Mouse (Mus musculus) heart, postnatal 25 days (tissue): ENCODE results near the gene Rnft2. TPM values are rescaled to one million over a fixed set of nuclear protein-coding genes. Genes with fewer than 3 reads are reported as not detected.

Source experiments
- DNase-seq: peaks from one replicate; pipeline ENCODE4 v3.0.0; 2022; ENCODE audit warnings: low spot score
- intact Hi-C: fragments of 180-260 bp; cut with DNase I; formaldehyde crosslinking; loops from one replicate; pipeline ENCODE4 v1.15.1; 2025
- total RNA-seq, 2 experiments: library from RNA; stranded (reverse); gene quantifications; 2 replicates each; pipeline ENCODE4 v1.2.3; 2021

Rnft2 gene
- total RNA-seq = 1 to 10 TPM; 1.8 TPM

- intact Hi-C loops = loop anchor here (5.0 to 10.0 kb wide), 2 partner anchors 73 to 1870 kb away; partner anchors contain the start of gene Rbm19
- peak; percentile 99 for DNase-seq
These were observed at the start of gene Rnft2, which contains the start of gene 2410131K14Rik for GRCm38 (mm10) chr5:118244606-118245443. TSS of gene Rnft2 (minus strand) at chr5:118245116. TSS of gene 2410131K14Rik (plus strand) at chr5:118245227.

DNA sequence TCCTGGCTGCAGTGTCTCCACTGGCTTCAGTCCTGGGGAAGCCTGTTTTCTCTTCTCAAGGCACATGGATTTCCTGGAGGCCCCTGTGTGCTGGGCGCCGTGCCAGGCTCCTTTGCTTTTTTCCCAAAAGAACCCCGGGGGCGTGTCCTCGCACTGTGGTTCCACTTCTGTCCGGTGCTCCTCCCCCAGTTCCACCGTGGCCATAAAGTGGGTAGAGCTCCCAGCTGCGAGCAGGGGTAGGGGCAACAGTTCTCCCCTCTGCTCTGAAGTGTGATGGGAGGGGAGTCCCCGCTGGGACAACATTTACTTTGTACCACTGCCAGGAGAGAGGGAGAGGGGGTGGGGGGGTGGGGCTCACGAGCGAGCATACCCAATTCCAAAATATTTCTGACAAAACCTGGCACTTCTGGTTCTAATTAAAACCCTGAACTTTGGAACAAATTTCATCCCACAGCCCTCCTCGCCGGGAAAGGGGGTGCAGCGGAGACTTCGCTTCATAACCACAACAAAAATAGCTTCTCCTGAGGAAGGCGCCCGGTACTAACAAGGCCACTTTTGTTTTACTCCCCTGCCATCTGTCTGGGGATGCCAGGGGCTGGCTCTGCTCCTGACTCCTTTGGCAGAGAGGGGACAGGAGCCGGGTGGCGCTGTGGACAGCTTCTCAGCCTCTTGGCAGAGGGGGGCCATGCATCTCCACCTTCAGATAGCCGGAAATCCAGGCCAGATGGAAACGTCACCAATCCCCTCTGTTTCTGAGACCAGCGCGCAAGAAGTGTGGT lies 49.4 kb upstream of the Rnft2 start:
- DNase-seq = peak; percentile 93
- intact Hi-C loops = no loop called here

- DNase-seq = no peak
- intact Hi-C loops = no loop called here
These were observed 47.6 kb upstream of the Rnft2 start for GRCm38 (mm10) chr5:118292476-118292875.

- DNase-seq = no peak
- intact Hi-C loops = no loop called here
These were observed 46.5 kb upstream of the Rnft2 start for GRCm38 (mm10) chr5:118291453-118291852.

GRCm38 (mm10) chr5:118277741-118278495 lies 33.0 kb upstream of the Rnft2 start:
- intact Hi-C loops = no loop called here
- no peak for DNase-seq

GRCm38 (mm10) chr5:118276711-118277110 lies 31.8 kb upstream of the Rnft2 start:
- intact Hi-C loops = no loop called here

GRCm38 (mm10) chr5:118276281-118276680 lies 31.4 kb upstream of the Rnft2 start:
- DNase-seq = no peak
- intact Hi-C loops = no loop called here

More at GRCm38 (mm10) chr5:118276711-118277110, 31.8 kb upstream of the Rnft2 start:
- DNase-seq = no peak

- intact Hi-C loops = no loop called here
- no peak for DNase-seq
These were observed 29.6 kb upstream of the Rnft2 start for GRCm38 (mm10) chr5:118274546-118274945.

DNA sequence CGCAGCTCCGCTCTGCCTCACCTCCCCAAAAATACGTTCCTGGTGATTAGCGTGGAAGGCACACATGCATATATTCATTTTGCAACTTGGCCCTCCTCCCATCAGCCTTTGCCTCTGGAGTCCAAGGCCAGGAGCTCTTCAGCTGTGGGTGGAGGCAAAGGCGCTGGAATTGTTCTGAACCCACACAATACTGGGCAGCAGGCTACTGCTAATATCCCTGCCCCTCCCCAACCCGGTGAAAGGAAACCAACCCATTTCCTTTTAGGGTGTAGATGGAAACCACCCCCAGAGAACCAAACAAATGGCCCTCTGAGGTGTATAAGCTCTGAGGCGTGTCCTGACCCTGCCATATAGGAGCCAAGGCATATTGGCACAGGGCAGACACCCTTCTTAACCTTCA lies 28.5 kb upstream of the Rnft2 start:
- intact Hi-C loops = no loop called here
- DNase-seq = no peak

- intact Hi-C loops = loop anchor here (2.0 kb wide), 1 partner anchor 321 kb away; no protein-coding TSS in a partner anchor
- no peak for DNase-seq
These were observed 26.7 kb upstream of the Rnft2 start for GRCm38 (mm10) chr5:118271449-118272110.

GRCm38 (mm10) chr5:118268987-118269386 lies 24.1 kb upstream of the Rnft2 start:
- intact Hi-C loops = loop anchor here (1.0 to 5.0 kb wide), 6 partner anchors 46 to 493 kb away; partner anchors contain the start of gene Med13l
- DNase-seq = peak; percentile 68

GRCm38 (mm10) chr5:118266309-118266708 lies 21.4 kb upstream of the Rnft2 start:
- DNase-seq = no peak
- intact Hi-C loops = loop anchor here (5.0 kb wide), 1 partner anchor 496 kb away; no protein-coding TSS in a partner anchor

DNA sequence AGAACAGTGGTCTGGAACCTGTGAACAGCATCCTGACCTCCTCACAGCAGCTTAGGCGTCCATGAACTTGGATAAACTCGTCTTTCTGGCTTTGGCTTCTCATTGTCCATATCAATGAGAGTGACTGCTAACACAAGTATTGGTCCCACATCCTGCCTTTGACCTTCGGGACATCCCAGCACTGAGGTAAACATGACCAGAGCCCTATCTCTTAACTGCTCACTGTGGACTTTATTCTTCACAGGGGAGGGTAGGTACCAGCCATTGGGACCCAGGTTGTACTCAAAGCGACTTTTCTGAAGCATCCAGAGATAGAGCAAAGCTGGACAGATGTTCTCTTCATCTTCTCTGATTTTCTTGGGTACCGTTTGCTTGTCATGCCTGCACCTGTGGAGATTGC lies 20.4 kb upstream of the Rnft2 start:
- intact Hi-C loops = loop anchor here (5.0 kb wide), 1 partner anchor 497 kb away; no protein-coding TSS in a partner anchor

DNA sequence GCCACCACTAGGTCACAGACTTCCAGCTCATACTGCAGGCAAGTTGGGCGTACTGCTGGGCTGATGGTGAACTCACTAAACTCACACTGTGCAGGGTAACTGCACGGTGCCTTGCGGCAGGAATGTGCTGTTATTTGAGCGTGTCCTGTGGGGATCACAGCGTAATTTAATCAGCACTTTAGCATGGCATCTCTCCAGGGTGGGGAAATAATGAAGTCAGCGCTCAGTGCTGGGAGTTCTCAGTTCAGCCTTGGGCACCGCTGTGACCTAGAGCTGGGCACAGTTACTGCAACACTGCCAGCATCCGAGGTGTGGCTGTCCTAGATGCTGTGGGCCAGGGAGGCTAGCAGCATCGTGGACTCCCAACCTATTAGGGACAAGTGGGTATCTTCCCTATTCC lies 19.4 kb upstream of the Rnft2 start:
- intact Hi-C loops = no loop called here
- no peak for DNase-seq

More for the DNA sequence above, 20.4 kb upstream of the Rnft2 start:
- no peak for DNase-seq

DNA sequence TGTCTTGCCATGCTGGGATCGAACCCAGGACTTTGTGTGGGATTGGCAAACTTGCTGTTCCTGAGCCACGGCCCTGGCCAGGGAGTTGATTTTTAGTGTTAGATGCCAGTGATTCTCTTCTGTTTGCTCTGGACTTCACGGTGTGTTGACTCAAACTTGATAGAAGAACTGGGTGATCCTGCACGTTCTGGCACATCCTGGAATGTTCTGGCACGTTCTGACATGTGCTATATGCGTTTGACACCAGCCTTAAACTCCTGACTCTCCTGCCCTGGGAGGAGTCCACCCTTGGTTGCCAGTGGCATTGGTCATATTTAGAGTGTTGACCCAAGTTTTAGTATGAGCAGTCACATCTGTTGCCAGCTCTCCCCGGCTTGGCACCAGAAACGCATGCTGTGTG lies 17.5 kb upstream of the Rnft2 start:
- intact Hi-C loops = no loop called here
- DNase-seq = no peak

DNA sequence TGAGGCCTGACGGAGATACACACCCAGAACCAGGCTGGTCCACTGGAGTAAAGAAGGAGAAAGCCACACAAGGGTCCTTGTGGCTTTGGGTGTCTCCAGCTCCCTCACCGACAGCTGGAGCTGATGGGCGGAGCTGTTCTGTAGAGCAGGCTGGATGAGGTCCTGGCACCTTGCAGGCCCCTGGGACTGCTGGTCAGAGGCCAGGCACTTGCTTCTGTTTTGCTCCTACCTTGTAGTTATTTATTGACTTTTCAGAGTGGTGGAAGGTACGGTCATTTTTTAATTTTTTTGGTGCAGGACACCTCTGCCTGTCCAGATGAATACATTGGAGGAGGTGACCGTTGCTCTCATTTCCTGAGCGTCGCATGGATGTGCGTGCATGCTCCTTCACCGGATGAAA lies 16.3 kb upstream of the Rnft2 start:
- DNase-seq = no peak
- intact Hi-C loops = no loop called here

DNA sequence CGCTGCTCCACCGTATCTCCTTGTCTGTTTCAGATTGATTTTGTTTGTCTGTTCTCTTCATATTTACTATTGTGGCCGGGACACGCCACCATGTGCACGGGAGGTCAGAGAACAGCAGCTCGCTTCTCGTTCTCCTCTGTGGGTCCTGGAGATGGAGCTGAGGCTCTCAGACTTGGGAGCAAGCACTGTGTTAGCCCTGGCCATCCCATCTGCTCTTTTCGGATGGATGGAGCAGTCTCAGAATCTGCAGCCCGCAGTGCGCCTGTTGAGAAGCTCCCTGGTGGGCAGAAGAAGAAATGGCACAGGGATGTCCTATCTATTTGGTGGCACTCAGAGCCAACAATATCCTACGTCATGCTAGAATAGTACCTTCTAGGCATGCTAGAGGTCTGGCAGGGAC lies 15.7 kb upstream of the Rnft2 start:
- intact Hi-C loops = no loop called here
- DNase-seq = no peak

DNA sequence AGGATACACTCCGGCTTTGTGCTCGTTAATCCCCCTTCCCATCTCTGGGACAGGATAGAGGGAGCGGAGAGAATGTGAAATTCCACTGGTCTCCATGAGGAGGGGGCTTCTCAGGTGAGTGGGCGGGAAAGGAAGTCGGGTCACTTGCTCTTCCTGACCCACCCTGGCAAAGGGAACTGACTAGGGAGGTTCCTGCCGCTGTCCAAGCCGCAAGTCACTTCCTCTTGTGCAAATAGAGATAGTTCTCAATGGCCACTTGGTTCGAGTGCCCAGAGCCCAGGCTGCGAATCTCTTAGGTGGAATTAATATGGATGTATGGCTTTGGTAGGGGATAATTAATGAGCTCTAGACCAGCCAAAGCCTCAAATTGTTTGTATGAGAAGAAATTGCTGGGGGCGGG lies 15.1 kb upstream of the Rnft2 start:
- DNase-seq = no peak
- intact Hi-C loops = no loop called here

DNA sequence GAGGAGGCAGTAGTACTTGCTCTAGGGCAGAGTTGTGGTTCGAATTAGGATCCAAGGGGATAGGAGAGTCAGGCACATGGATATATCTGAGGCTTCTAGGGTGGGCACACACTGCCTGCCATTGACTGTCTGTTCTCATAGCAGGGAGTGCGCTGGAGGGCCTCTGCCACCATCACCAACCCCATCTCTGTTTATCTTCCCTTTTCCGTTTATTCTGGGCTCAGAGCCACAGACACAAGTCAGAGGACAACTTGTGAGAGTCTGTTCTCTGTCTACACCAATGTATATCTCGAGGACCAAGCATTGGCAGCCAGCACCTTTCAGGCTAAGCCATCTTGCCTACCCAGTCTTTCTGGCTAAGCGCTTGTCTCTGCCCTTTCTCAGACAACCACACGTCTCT lies 14.7 kb upstream of the Rnft2 start:
- no peak for DNase-seq
- intact Hi-C loops = no loop called here
